Mouse (Mus musculus) CH12.LX (cell line): ENCODE data around the gene Atrip. TPM values are rescaled to one million over a fixed set of nuclear protein-coding genes. Genes with fewer than 3 reads are reported as not detected.

ENCODE experiments used
- DNase-seq: peaks from one replicate; pipeline ENCODE4 v3.0.0-alpha.2; 2013; ENCODE audit errors: extremely low read depth
- H3K27ac ChIP-seq: 2 replicates; pipeline ENCODE4 v1.5.1; 2012; ENCODE audit warnings: low read depth, mild to moderate bottlenecking, control low read depth, moderate library complexity; ENCODE audit not compliant: insufficient read depth
- H3K27me3 ChIP-seq: replicated peaks from 2 replicates; pipeline ENCODE3; 2012; ENCODE audit warnings: inconsistent platforms
- H3K36me3 ChIP-seq, 2 experiments: replicated peaks in 1 of 2; 2 replicates each; pipeline versions ENCODE3 to v1.6.1; 2012; ENCODE audit warnings: inconsistent platforms in 1 of 2, low read length in 1 of 2, mild to moderate bottlenecking in 1 of 2, mixed read lengths in 1 of 2, moderate library complexity in 1 of 2; ENCODE audit not compliant: control insufficient read depth in 1 of 2, insufficient read depth in 1 of 2
- H3K4me1 ChIP-seq, 2 experiments: 2 replicates each; pipeline ENCODE4 v1.6.1; 2012; ENCODE audit warnings: inconsistent platforms in 1 of 2, moderate library complexity in 1 of 2; ENCODE audit not compliant: insufficient read depth in 2 of 2, control insufficient read depth in 1 of 2
- H3K4me2 ChIP-seq: 2 replicates; pipeline ENCODE4 v1.6.1; 2012; ENCODE audit warnings: low read depth, mild to moderate bottlenecking, control low read depth; ENCODE audit not compliant: poor library complexity, insufficient read depth, severe bottlenecking
- H3K4me3 ChIP-seq, 3 experiments: fragments of 150-350 bp in 1 of 3; sonication (generic) in 1 of 3; replicated peaks in 1 of 3; 2 replicates each; pipeline versions ENCODE3 to v1.5.1; 2011 to 2012; ENCODE audit warnings: low read depth in 2 of 3, low read length in 2 of 3, mild to moderate bottlenecking in 2 of 3, moderate library complexity in 2 of 3, control low read depth in 1 of 3, improper control_type of control experiment in 1 of 3, inconsistent platforms in 1 of 3, mixed read lengths in 1 of 3; ENCODE audit not compliant: poor library complexity in 1 of 3
- H3K79me2 ChIP-seq: replicated peaks from 2 replicates; pipeline ENCODE4 v1.6.1; 2012; ENCODE audit warnings: mild to moderate bottlenecking, moderate library complexity; ENCODE audit not compliant: control insufficient read depth, poor library complexity, insufficient read depth, severe bottlenecking; ENCODE audit errors: extremely low read depth
- H3K9ac ChIP-seq: 2 replicates; pipeline ENCODE4 v1.6.1; 2012; ENCODE audit warnings: low read depth, mild to moderate bottlenecking, control low read depth, moderate library complexity; ENCODE audit not compliant: insufficient read depth
- H3K9me3 ChIP-seq: replicated peaks from 2 replicates; pipeline ENCODE3; 2012; ENCODE audit warnings: low read length, inconsistent platforms, mixed read lengths
- E2F4 ChIP-seq: IDR thresholded peaks from 2 replicates; pipeline ENCODE4 v1.6.1; 2011; ENCODE audit warnings: low read depth, low read length, improper control_type of control experiment; ENCODE audit not compliant: insufficient replicate concordance
- JUN ChIP-seq: IDR thresholded peaks from 2 replicates; pipeline ENCODE4 v1.6.1; 2011; ENCODE audit warnings: low read depth, mild to moderate bottlenecking, low read length, improper control_type of control experiment, moderate library complexity; ENCODE audit not compliant: insufficient read depth
- JUND ChIP-seq: conservative IDR thresholded peaks from 2 replicates; pipeline ENCODE4 v1.6.1; 2011; ENCODE audit warnings: low read depth, low read length, improper control_type of control experiment
- KAT2A ChIP-seq: IDR thresholded peaks from 2 replicates; pipeline ENCODE4 v1.6.1; 2012; ENCODE audit warnings: low read length, improper control_type of control experiment, inconsistent platforms; ENCODE audit not compliant: insufficient replicate concordance
- MAFK ChIP-seq: IDR thresholded peaks from 2 replicates; pipeline ENCODE4 v1.6.1; 2011; ENCODE audit warnings: low read length, improper control_type of control experiment; ENCODE audit not compliant: insufficient replicate concordance
- MAX ChIP-seq: IDR thresholded peaks from 2 replicates; pipeline ENCODE4 v1.6.1; 2011; ENCODE audit warnings: low read length, improper control_type of control experiment
- MEF2A ChIP-seq: IDR thresholded peaks from 2 replicates; pipeline ENCODE4 v1.6.1; 2014; ENCODE audit warnings: low read depth, mild to moderate bottlenecking, inconsistent platforms, low read length, improper control_type of control experiment, borderline replicate concordance
- MYC ChIP-seq: IDR thresholded peaks from 2 replicates; pipeline ENCODE4 v1.6.1; 2011; ENCODE audit warnings: low read depth, mild to moderate bottlenecking, improper control_type of control experiment, low read length
- PAX5 ChIP-seq: IDR thresholded peaks from 2 replicates; pipeline ENCODE4 v1.6.1; 2012; ENCODE audit warnings: low read length, inconsistent platforms, mixed read lengths
- POLR2AphosphoS2 ChIP-seq: IDR thresholded peaks from 2 replicates; pipeline ENCODE4 v1.6.1; 2011; ENCODE audit warnings: low read depth, low read length, improper control_type of control experiment
- RAD21 ChIP-seq: IDR thresholded peaks from 2 replicates; pipeline ENCODE4 v1.6.1; 2011; ENCODE audit warnings: low read depth, mild to moderate bottlenecking, low read length, improper control_type of control experiment, moderate library complexity
- SIN3A ChIP-seq: IDR thresholded peaks from 2 replicates; pipeline ENCODE4 v1.6.1; 2012; ENCODE audit warnings: low read length, improper control_type of control experiment, inconsistent platforms
- TCF12 ChIP-seq: IDR thresholded peaks from 2 replicates; pipeline ENCODE4 v1.6.1; 2014; ENCODE audit warnings: low read depth, mild to moderate bottlenecking, inconsistent platforms, low read length, improper control_type of control experiment
- UBTF ChIP-seq: IDR thresholded peaks from 2 replicates; pipeline ENCODE4 v1.6.1; 2012; ENCODE audit warnings: low read depth, mild to moderate bottlenecking, inconsistent platforms, low read length, improper control_type of control experiment, moderate library complexity
- USF1 ChIP-seq: IDR thresholded peaks from 2 replicates; pipeline ENCODE4 v1.6.1; 2014; ENCODE audit warnings: low read depth, mild to moderate bottlenecking, inconsistent platforms, low read length, improper control_type of control experiment
- ZMIZ1 ChIP-seq: IDR thresholded peaks from 2 replicates; pipeline ENCODE4 v1.6.1; 2012; ENCODE audit warnings: low read depth, mild to moderate bottlenecking, inconsistent platforms, low read length, improper control_type of control experiment
- ZNF384 ChIP-seq: IDR thresholded peaks from 2 replicates; pipeline ENCODE4 v1.6.1; 2012; ENCODE audit warnings: low read depth, low read length, improper control_type of control experiment, inconsistent platforms
- dilution Hi-C: fragments of 300-500 bp; cut with MboI; formaldehyde crosslinking; loops from 2 replicates; pipeline ENCODE4 v1.14.3; 2020; ENCODE audit warnings: low sequenced_read_pairs; ENCODE audit not compliant: extremely low pct_unique_long_range_greater_than_20kb, extremely low pct_ligation_motif_present
- in situ Hi-C: fragments of 300-500 bp; cut with MboI; formaldehyde crosslinking; loops from 3 replicates; pipeline ENCODE4 v1.14.3; 2019; ENCODE audit warnings: low sequenced_read_pairs, low pct_ligation_motif_present, low pct_unique_long_range_greater_than_20kb, mixed read lengths
- polyA plus RNA-seq: library from polyadenylated mRNA; unstranded; fragments of >175 nt; gene quantifications from 2 replicates; pipeline ENCODE4 v1.2.1, GENCODE M21; 2012; ENCODE audit warnings: low read depth; ENCODE audit not compliant: insufficient read length
- total RNA-seq, 2 experiments: library from RNA; depleted of rRNA; stranded (reverse); fragments of 300-350 nt in 1 of 2; fragments of >200 nt in 1 of 2; gene quantifications; 2 replicates each; pipeline ENCODE4 v1.2.3; 2012 to 2014

Gene Atrip
- total and polyA plus RNA-seq, 3 experiments = 17.6 to 24.1 (median 18.0) TPM

- Histone ChIP-seq H3K9me3 (no peaks in the 10 kb centered on the region), H3K36me3 (peaks cover 0 to 46% of the 10 kb centered on the region in 2 experiments), H3K4me2 (no peak overlapping the region), H3K9ac (no peak overlapping the region), H3K4me1 (no peaks in the 10 kb centered on the region), H3K4me3 (no peak overlapping the region), H3K27ac (no peak overlapping the region), H3K79me2 (no peaks in the 10 kb centered on the region), H3K27me3 (no peaks in the 10 kb centered on the region)
- DNase-seq = no peak
- in situ Hi-C loops (no loop called here), dilution Hi-C loops (no loop called here)
- no peak for TF ChIP-seq ZMIZ1
- no peak for TF ChIP-seq MEF2A
- TF ChIP-seq MAX = no peak
- no peak for TF ChIP-seq RAD21
- TF ChIP-seq POLR2AphosphoS2 = no peak
- no peak for TF ChIP-seq USF1
- TF ChIP-seq PAX5 = no peak
- no peak for TF ChIP-seq KAT2A
- TF ChIP-seq JUN = no peak
- no peak for TF ChIP-seq ZNF384
- TF ChIP-seq TCF12 = no peak
- TF ChIP-seq E2F4 = no peak
Observed at GRCm38 (mm10) chr9:109030312-109030711, 43.6 kb downstream of the Atrip start.

GRCm38 (mm10) chr9:109028919-109029318 lies 45.0 kb downstream of the Atrip start:
- Histone ChIP-seq H3K4me2 (no peak overlapping the region), H3K27me3 (no peaks in the 10 kb centered on the region), H3K27ac (no peak overlapping the region), H3K36me3 (peaks cover 0 to 54% of the 10 kb centered on the region in 2 experiments), H3K9ac (no peak overlapping the region), H3K4me3 (no peak overlapping the region), H3K4me1 (no peaks in the 10 kb centered on the region), H3K79me2 (no peaks in the 10 kb centered on the region), H3K9me3 (no peaks in the 10 kb centered on the region)
- in situ Hi-C loops (no loop called here), dilution Hi-C loops (no loop called here)
- TF ChIP-seq ZMIZ1 (no peak), MYC (no peak), KAT2A (no peak), E2F4 (no peak), JUND (no peak), SIN3A (no peak), ZNF384 (no peak), MAFK (no peak), UBTF (no peak)
- DNase-seq = no peak
